Mouse (Mus musculus) thymus, postnatal 4 days (tissue): ENCODE data around the gene Olfr739.

Experiments
- DNase-seq: peaks from one replicate; pipeline ENCODE4 v3.0.0; 2021

Olfr739 gene

DNA sequence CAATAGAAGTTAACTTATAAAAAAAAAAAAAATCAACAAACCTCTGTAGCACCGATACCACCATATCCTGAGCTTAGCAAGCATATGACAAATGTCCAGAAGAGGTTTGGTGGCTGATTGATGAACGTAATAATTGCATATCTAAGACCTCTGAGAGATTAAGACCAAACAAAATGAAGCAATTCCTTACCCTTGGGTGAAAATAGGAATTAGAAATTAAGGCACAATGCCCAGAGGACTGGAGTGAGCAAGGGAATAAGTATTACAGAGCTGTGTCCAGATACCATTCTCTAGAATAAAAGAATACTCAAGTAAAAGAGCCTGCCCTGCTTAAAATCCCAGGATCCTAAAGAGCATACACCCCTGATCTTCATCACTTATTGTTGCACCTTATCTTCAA is at the start of gene Olfr739:
TSS of gene Olfr739 (plus strand) at position 301 of the 400 bp plus-strand sequence.
- no peak for DNase-seq

- no peak for DNase-seq
These were observed 37.6 kb upstream of the Olfr739 start, which contains the start of gene Olfr736 for GRCm38 (mm10) chr14:50380863-50381262. Gene Olfr736 (plus strand): TSS chr14:50381163.

DNA sequence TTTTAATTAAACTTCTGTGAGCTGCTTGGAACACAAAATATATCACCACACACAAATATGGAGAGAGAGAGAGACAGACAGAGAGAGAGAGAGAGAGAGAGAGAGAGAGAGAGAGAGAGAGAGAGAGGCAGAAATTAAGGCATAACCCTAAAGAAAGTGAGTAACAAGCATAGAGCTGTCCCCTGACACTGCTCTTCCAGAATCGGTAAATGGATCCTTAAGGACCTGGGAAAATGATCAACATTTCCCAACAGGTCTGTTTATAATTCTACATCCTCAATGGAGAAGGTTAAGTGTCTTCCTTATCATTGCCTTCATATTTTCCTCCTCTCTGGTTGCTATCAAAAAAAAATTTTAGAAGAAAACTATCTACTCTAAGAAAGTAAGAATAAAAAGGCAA is 11.2 kb upstream of the Olfr739 start, which contains the start of gene Olfr738:
TSS of gene Olfr738 (plus strand) at position 301 of the 400 bp plus-strand sequence.
- DNase-seq = no peak

DNA sequence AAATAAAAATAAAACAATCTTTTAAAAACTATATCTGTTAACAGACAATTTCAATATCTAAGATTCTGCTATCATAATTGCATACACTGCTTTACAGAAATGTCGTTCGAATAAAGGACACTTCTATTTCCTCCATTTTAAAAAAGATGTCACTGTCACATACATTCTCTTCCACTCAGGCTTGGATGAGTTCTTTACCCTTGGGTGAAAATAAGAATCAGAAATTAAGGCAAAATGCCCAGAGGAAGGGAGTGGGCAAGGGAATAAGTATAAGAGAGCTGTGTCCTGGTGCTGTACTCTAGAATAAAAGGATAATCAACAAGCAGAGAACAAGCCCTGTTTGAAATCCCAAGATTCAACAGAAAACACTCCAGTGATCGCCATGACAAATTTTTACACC is 26.8 kb downstream of the Olfr739 start, which contains the start of gene Olfr740:
TSS of gene Olfr740 (plus strand) at position 301 of the 400 bp plus-strand sequence.
- DNase-seq = no peak

DNA sequence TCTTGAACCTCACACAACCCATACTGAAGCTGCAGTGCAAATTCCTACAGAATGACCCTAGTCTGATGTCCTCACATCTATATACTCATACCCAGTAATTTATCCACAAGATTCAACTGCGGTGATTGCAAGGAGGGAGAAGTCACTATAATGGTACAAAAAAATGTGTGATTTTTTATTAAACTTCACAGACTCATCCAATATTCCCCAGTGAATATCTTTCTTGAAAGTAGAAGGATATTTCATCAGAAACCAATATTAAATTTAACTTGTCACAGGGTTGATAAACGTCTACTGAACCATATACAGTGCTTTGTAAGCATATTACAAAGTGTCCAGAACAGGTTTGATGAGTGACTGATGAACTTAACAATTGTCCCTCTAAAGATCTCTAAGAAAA is 54.0 kb downstream of the Olfr739 start, which contains the start of gene Olfr741:
TSS of gene Olfr741 (plus strand) at position 301 of the 400 bp plus-strand sequence.
- DNase-seq = no peak
